Mouse (Mus musculus): ENCODE measurements at regions not wholly inside any gene's neighbourhood (a gene's known extent, or its start where the extent isn't known, plus 50 kb on each side); places are given as distances from the start of the nearest gene placed in this dataset.

DNA sequence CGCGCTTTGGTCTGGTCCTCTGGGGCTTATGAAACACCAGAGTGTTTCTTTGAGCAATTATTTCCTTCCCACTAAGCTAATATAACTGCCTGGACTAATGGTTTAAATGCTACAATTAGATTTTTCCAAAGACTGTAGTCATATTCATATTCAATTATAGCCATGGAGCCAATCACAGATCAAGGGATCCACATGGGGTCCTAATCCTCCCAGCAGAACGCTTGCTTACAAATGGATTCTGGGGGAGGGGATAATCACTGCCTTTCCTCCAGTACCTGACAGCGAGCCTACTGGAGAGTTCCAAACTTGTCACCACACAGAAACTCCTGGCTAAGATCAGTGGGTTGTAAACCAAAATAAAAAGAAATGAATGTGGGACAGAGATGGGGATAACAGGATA, 212.0 kb downstream of the Parm1 start:
- no peaks in the 10 kb centered on the region for H3K79me2 ChIP-seq (ENCODE audit: control insufficient read depth, insufficient read depth, low read length)
- H3K4me1 ChIP-seq (ENCODE audit: control insufficient read depth, insufficient read depth, low read length): no peaks in the 10 kb centered on the region
- 79% methylated on average over 4 of the region's 4 CpGs for WGBS
- H3K4me3 ChIP-seq (ENCODE audit: insufficient read depth, low read depth, low read length): no peak overlapping the region
- H3K27me3 ChIP-seq (ENCODE audit: control insufficient read depth, insufficient read depth, low read length): no peaks in the 10 kb centered on the region
- H3K36me3 ChIP-seq (ENCODE audit: control insufficient read depth, insufficient read depth, low read length): no peaks in the 10 kb centered on the region
- DNase-seq (ENCODE audit: extremely low read depth, low read depth, low spot score): no peak
- H3K9ac ChIP-seq (ENCODE audit: low read depth, low read length): no peak overlapping the region
- TF ChIP-seq POLR2A (IDR thresholded peaks at IDR 0.05; ENCODE audit: extremely low read depth, insufficient read depth, low read length) (no peak), CTCF (IDR thresholded peaks at IDR 0.05; ENCODE audit: low read depth, low read length) (no peak)
- H3K27ac ChIP-seq (replicated peaks; ENCODE audit: insufficient read depth, low read depth, low read length): no peak overlapping the region

DNA sequence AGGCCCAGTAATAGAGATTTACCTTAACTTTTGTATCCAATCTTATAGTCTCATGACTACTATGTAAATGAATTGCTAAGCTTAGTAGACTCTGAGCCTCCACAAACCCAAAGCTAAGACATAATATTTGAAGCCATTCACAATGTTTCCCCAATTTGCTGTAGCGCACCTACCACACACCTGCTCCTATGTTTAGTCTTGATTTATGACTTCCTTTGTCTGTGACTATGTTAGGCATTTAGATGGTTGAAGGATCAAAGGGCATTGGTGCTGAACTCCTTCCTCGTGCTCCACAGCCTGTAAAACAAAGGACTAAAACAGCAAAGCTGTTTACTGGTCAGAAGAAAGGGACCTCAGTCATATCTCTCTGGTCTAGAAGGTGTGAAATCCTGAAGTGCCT, 210.0 kb downstream of the Parm1 start:
- Histone ChIP-seq H3K4me1 (ENCODE audit: control insufficient read depth, insufficient read depth, low read length) (no peaks in the 10 kb centered on the region), H3K27me3 (ENCODE audit: control insufficient read depth, insufficient read depth, low read length) (no peaks in the 10 kb centered on the region), H3K9ac (ENCODE audit: low read depth, low read length) (no peak overlapping the region), H3K4me3 (ENCODE audit: insufficient read depth, low read depth, low read length) (no peak overlapping the region), H3K79me2 (ENCODE audit: control insufficient read depth, insufficient read depth, low read length) (no peaks in the 10 kb centered on the region), H3K27ac (replicated peaks; ENCODE audit: insufficient read depth, low read depth, low read length) (no peak overlapping the region), H3K36me3 (ENCODE audit: control insufficient read depth, insufficient read depth, low read length) (no peaks in the 10 kb centered on the region)
- 77% methylated on average over 2 of the region's 2 CpGs for WGBS
- no peak for TF ChIP-seq POLR2A (IDR thresholded peaks at IDR 0.05; ENCODE audit: extremely low read depth, insufficient read depth, low read length)
- TF ChIP-seq CTCF (IDR thresholded peaks at IDR 0.05; ENCODE audit: low read depth, low read length): no peak
- no peak for DNase-seq (ENCODE audit: extremely low read depth, low read depth, low spot score)

DNA sequence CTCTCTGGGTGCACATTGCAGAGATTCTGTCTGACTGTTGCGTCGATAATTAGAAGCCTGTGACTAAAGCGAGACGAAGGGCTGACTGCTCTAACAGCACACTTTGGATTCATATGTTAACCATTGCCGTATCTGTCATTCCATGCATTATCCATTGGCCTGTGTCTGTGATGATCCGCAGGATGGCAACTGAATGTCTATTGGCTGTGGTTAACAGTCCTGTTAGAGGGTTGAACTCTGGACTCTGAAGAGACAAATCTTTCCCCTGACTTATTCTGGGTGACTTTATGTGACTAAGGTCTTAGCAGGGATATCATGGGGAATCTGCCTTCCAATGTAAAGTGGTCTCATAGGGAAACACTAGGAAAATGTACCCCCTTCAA, 208.7 kb downstream of the Parm1 start:
- 73% methylated on average over 6 of the region's 6 CpGs for WGBS
- H3K79me2 ChIP-seq (ENCODE audit: control insufficient read depth, insufficient read depth, low read length): no peaks in the 10 kb centered on the region
- no peak overlapping the region for H3K9ac ChIP-seq (ENCODE audit: low read depth, low read length)
- no peaks in the 10 kb centered on the region for H3K27me3 ChIP-seq (ENCODE audit: control insufficient read depth, insufficient read depth, low read length)
- no peaks in the 10 kb centered on the region for H3K4me1 ChIP-seq (ENCODE audit: control insufficient read depth, insufficient read depth, low read length)
- H3K27ac ChIP-seq (replicated peaks; ENCODE audit: insufficient read depth, low read depth, low read length): no peak overlapping the region
- TF ChIP-seq CTCF (IDR thresholded peaks at IDR 0.05; ENCODE audit: low read depth, low read length): no peak
- no peak for TF ChIP-seq POLR2A (IDR thresholded peaks at IDR 0.05; ENCODE audit: extremely low read depth, insufficient read depth, low read length)
- DNase-seq (ENCODE audit: extremely low read depth, low read depth, low spot score): no peak
- no peaks in the 10 kb centered on the region for H3K36me3 ChIP-seq (ENCODE audit: control insufficient read depth, insufficient read depth, low read length)
- no peak overlapping the region for H3K4me3 ChIP-seq (ENCODE audit: insufficient read depth, low read depth, low read length)

DNA sequence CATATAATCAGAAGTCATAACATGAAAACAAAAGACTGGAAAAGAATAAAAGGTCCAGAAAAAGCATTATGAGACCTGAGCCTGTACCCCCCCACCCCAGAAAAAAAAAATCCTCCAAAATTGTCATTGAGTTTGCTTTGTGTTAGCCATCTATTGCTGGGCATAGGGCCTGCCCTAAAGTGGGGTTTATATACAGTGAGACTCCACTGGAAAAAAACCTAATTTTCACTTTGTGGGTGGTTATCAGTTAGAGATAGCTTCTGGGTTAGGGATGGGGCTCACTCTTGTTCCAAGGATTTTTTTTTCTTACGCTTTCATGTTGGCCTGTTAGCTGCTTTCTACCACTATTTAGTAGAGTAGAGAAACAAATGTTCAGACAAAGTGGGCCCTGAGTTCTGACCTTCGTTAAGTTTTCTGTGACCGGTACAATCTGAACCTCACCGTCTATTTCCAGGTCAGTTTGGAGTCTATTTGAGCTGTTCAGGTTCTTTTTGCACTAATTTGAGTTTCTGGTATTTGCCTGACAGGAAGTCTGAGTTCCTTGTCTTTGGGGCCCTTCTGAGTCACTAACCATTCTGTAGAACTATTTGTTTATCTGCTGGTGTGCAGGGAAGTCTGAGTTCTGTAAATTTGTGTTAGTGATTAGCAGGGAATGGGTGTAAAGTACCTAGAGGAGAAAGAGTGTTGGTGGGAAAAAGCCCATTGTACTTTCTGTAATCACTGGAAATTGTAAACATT, 208.1 kb downstream of the Parm1 start:
- H3K27ac ChIP-seq (replicated peaks; ENCODE audit: insufficient read depth, low read depth, low read length): no peak overlapping the region
- no peak overlapping the region for H3K9ac ChIP-seq (ENCODE audit: low read depth, low read length)
- H3K36me3 ChIP-seq (ENCODE audit: control insufficient read depth, insufficient read depth, low read length): no peaks in the 10 kb centered on the region
- H3K79me2 ChIP-seq (ENCODE audit: control insufficient read depth, insufficient read depth, low read length): no peaks in the 10 kb centered on the region
- TF ChIP-seq POLR2A (IDR thresholded peaks at IDR 0.05; ENCODE audit: extremely low read depth, insufficient read depth, low read length) (no peak), CTCF (IDR thresholded peaks at IDR 0.05; ENCODE audit: low read depth, low read length) (no peak)
- no peaks in the 10 kb centered on the region for H3K4me1 ChIP-seq (ENCODE audit: control insufficient read depth, insufficient read depth, low read length)
- 75% methylated on average over 4 of the region's 4 CpGs for WGBS
- no peak overlapping the region for H3K4me3 ChIP-seq (ENCODE audit: insufficient read depth, low read depth, low read length)
- no peaks in the 10 kb centered on the region for H3K27me3 ChIP-seq (ENCODE audit: control insufficient read depth, insufficient read depth, low read length)
- no peak for DNase-seq (ENCODE audit: extremely low read depth, low read depth, low spot score)

DNA sequence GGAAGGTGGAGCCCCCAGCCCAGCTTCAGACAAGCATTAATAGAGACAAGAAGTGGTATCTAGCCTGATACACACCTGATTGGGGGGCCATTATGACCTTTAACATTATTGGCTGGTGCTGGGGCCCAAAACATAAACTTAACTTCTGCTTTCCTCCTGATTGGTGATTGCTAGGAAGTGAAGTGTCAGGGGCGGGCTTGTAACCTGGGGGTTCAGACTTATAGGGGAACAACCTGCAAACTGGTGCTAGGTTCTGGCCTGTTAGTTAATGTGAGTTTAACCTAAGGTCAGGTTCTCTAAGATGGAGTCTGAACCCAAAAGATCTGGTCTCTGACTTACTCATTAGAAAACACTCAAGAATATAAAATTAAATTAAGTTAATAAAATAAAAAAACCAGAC, 207.5 kb downstream of the Parm1 start:
- Histone ChIP-seq H3K9ac (ENCODE audit: low read depth, low read length) (no peak overlapping the region), H3K27me3 (ENCODE audit: control insufficient read depth, insufficient read depth, low read length) (no peaks in the 10 kb centered on the region), H3K4me1 (ENCODE audit: control insufficient read depth, insufficient read depth, low read length) (no peaks in the 10 kb centered on the region), H3K36me3 (ENCODE audit: control insufficient read depth, insufficient read depth, low read length) (no peaks in the 10 kb centered on the region), H3K79me2 (ENCODE audit: control insufficient read depth, insufficient read depth, low read length) (no peaks in the 10 kb centered on the region), H3K27ac (replicated peaks; ENCODE audit: insufficient read depth, low read depth, low read length) (no peak overlapping the region), H3K4me3 (ENCODE audit: insufficient read depth, low read depth, low read length) (no peak overlapping the region)
- DNase-seq (ENCODE audit: extremely low read depth, low read depth, low spot score): no peak
- TF ChIP-seq CTCF (IDR thresholded peaks at IDR 0.05; ENCODE audit: low read depth, low read length) (no peak), POLR2A (IDR thresholded peaks at IDR 0.05; ENCODE audit: extremely low read depth, insufficient read depth, low read length) (no peak)
- WGBS: 93% methylated on average over 1 of the region's 1 CpGs

DNA sequence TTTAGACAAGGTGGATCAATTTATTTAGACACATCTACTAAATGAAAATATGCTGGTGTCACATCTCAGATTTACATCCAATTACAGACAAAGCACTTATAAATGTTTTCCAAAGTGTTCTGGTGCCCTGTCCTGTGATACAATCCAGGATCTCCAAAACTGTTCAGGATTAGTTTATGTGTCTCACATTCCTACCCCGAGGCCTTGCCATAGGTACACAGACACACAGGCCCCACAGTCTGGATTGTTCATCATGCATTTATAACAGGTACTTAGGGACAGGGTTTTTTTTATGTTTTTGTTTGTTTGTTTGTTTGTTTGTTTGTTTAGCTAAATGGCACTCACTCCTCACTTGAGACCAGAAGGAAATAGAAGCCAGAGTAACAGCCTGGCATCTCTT, 206.0 kb downstream of the Parm1 start:
- Histone ChIP-seq H3K27ac (replicated peaks; ENCODE audit: insufficient read depth, low read depth, low read length) (no peak overlapping the region), H3K79me2 (ENCODE audit: control insufficient read depth, insufficient read depth, low read length) (no peaks in the 10 kb centered on the region), H3K4me3 (ENCODE audit: insufficient read depth, low read depth, low read length) (no peak overlapping the region), H3K27me3 (ENCODE audit: control insufficient read depth, insufficient read depth, low read length) (no peaks in the 10 kb centered on the region), H3K36me3 (ENCODE audit: control insufficient read depth, insufficient read depth, low read length) (no peaks in the 10 kb centered on the region), H3K9ac (ENCODE audit: low read depth, low read length) (no peak overlapping the region), H3K4me1 (ENCODE audit: control insufficient read depth, insufficient read depth, low read length) (no peaks in the 10 kb centered on the region)
- TF ChIP-seq POLR2A (IDR thresholded peaks at IDR 0.05; ENCODE audit: extremely low read depth, insufficient read depth, low read length) (no peak), CTCF (IDR thresholded peaks at IDR 0.05; ENCODE audit: low read depth, low read length) (no peak)
- WGBS: 82% methylated on average over 1 of the region's 1 CpGs
- no peak for DNase-seq (ENCODE audit: extremely low read depth, low read depth, low spot score)

Measured in liver, adult 2 months (tissue).